Mouse (Mus musculus) cerebellum, adult 11-12 months (tissue): ENCODE measurements around the gene Timm9.

Source experiments
- DNase-seq: peaks from one replicate; pipeline ENCODE4 v3.0.0; 2022

Gene Timm9

GRCm38 (mm10) chr12:71136130-71136973 is at the start of gene Timm9, which contains the start of gene 2700049A03Rik:
Gene Timm9, minus strand, starts transcription at chr12:71136684.
Gene 2700049A03Rik, plus strand, starts transcription at chr12:71136848.
- peak; percentile 82 for DNase-seq

- DNase-seq: no peak
Observed at GRCm38 (mm10) chr12:71184396-71184795, 47.9 kb upstream of the Timm9 start.

GRCm38 (mm10) chr12:71183736-71184135 is 47.3 kb upstream of the Timm9 start:
- no peak for DNase-seq

- DNase-seq: no peak
Observed at GRCm38 (mm10) chr12:71169911-71170310, 33.4 kb upstream of the Timm9 start.

- no peak for DNase-seq
Observed at GRCm38 (mm10) chr12:71164410-71164809, 27.9 kb upstream of the Timm9 start.

GRCm38 (mm10) chr12:71157974-71158373 is 21.5 kb upstream of the Timm9 start:
- DNase-seq: no peak

- DNase-seq: no peak
Observed at GRCm38 (mm10) chr12:71154979-71155378, 18.5 kb upstream of the Timm9 start.

GRCm38 (mm10) chr12:71150167-71150566 is 13.7 kb upstream of the Timm9 start:
- DNase-seq: no peak

GRCm38 (mm10) chr12:71149456-71149855 is 13.0 kb upstream of the Timm9 start:
- DNase-seq: no peak

GRCm38 (mm10) chr12:71148801-71149200 is 12.3 kb upstream of the Timm9 start:
- DNase-seq: no peak

- no peak for DNase-seq
Observed at GRCm38 (mm10) chr12:71147641-71148040, 11.2 kb upstream of the Timm9 start.

GRCm38 (mm10) chr12:71141189-71141588 is 4.7 kb upstream of the Timm9 start:
- no peak for DNase-seq

- DNase-seq: no peak
Observed at GRCm38 (mm10) chr12:71139258-71139828, 2.9 kb upstream of the Timm9 start.

GRCm38 (mm10) chr12:71137686-71138085 is 1.2 kb upstream of the Timm9 start:
- DNase-seq: no peak

GRCm38 (mm10) chr12:71136974-71137491 is 549 bp upstream of the Timm9 start:
- peak; percentile 68 for DNase-seq

- no peak for DNase-seq
Observed at GRCm38 (mm10) chr12:71135581-71135980, 903 bp downstream of the Timm9 start.

- DNase-seq: peak; percentile 89
Observed at GRCm38 (mm10) chr12:71123286-71123685, 13.2 kb downstream of the Timm9 start.

GRCm38 (mm10) chr12:71122731-71123130 is 13.8 kb downstream of the Timm9 start:
- no peak for DNase-seq

GRCm38 (mm10) chr12:71116411-71116810 is 20.1 kb downstream of the Timm9 start:
- no peak for DNase-seq

- DNase-seq: no peak
Observed at GRCm38 (mm10) chr12:71113675-71114288, 22.7 kb downstream of the Timm9 start.

- DNase-seq: no peak
Observed at GRCm38 (mm10) chr12:71113074-71113473, 23.4 kb downstream of the Timm9 start.

- peak; percentile 52 for DNase-seq
Observed at GRCm38 (mm10) chr12:71111331-71111730, 25.2 kb downstream of the Timm9 start, which contains the start of gene Tomm20l. Gene Tomm20l, plus strand, starts transcription at chr12:71111428.

- DNase-seq: no peak
Observed at GRCm38 (mm10) chr12:71107216-71107771, 29.2 kb downstream of the Timm9 start.
